Mouse (Mus musculus) olfactory bulb, adult 2 months (tissue): Measurements from ENCODE around the gene Grm1.

Experiments used
- CTCF ChIP-seq: fragments of 200-500 bp; IDR thresholded peaks from 2 replicates; pipeline ENCODE4 v1.5.1; 2012; ENCODE audit warnings: low read depth, mild to moderate bottlenecking, low read length, moderate library complexity; ENCODE audit not compliant: insufficient read depth
- POLR2A ChIP-seq: fragments of 200-500 bp; IDR thresholded peaks from 2 replicates; pipeline ENCODE4 v1.6.1; 2012; ENCODE audit warnings: mild to moderate bottlenecking, low read depth, low read length, moderate library complexity; ENCODE audit not compliant: insufficient read depth

DNA sequence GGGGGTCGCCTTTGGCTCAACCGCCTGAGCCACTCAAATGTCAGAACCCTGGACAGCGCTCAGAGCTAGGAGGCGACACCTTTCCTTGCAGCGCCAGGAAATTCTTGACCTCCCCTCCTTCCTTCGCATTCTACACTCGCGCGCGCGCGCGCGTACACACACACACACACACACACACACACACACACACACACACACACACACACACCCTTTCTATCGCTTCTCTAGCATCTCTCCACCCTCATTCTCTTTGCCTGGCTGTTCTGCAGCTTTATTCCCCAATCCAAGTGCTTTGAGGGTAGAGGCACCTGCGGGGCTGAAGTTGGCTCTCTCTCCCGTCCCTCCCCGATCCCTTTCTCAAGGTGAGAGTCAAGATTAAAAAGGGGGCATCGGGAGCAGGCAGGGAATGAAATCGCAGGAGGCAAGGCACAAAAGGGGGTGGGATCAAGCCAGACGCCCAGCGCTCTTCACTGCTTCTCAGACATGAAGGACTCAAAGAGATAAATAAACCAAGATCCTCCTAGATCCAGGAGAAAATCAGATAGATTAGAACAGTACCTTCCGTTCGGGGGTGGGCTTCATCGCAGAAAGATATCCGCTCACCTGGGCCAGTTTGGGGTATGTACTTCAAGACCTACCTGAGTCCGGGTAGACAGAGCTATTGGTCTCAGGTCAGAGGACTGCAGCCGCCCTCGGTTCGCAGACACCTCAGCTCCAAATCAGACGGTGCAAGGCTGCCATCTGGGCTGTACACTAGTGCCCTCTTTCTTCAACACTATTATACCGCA lies at the start of gene Grm1:
- TF ChIP-seq POLR2A: no peak
- no peak for TF ChIP-seq CTCF
